Mouse (Mus musculus) erythroblast, embryonic 14.5 days (primary cell): Measurements from ENCODE around the gene Ptcd2.

Experiments used
- GATA1 ChIP-seq: IDR thresholded peaks from 2 replicates; pipeline ENCODE4 v1.6.1; 2012; ENCODE audit warnings: low read length, inconsistent platforms, mixed read lengths
- TAL1 ChIP-seq: IDR thresholded peaks from 3 replicates; pipeline ENCODE4 v1.6.1; 2012; ENCODE audit warnings: low read length, inconsistent platforms, mixed read lengths

DNA sequence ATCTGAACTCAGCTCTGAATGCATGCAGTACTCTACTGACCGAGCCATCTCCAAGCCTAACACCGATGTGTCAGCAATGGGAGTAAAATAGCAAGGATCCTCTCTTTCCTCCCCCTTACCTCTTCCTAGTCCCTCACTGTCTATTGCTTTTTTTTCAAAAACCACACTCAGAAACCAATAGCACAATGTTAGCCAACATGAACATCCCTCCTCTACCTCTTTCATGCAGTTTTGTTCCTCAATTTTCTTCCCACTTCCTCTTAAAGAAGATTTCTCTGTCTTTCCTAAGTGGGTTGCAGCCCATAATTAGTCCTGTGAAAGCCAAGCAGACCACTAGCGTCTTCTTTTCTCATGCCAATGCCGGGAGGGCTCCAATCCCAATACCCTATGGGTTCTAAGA is 57.3 kb downstream of the Ptcd2 start:
- TF ChIP-seq TAL1: no peak
- no peak for TF ChIP-seq GATA1
